Mouse (Mus musculus) cerebellum, adult 18-20 months (tissue): Measurements from ENCODE around the gene Tmem192.

Experiments used
- DNase-seq, 2 experiments: peaks; one replicate each; pipeline ENCODE4 v3.0.0; 2021

Tmem192 gene

DNA sequence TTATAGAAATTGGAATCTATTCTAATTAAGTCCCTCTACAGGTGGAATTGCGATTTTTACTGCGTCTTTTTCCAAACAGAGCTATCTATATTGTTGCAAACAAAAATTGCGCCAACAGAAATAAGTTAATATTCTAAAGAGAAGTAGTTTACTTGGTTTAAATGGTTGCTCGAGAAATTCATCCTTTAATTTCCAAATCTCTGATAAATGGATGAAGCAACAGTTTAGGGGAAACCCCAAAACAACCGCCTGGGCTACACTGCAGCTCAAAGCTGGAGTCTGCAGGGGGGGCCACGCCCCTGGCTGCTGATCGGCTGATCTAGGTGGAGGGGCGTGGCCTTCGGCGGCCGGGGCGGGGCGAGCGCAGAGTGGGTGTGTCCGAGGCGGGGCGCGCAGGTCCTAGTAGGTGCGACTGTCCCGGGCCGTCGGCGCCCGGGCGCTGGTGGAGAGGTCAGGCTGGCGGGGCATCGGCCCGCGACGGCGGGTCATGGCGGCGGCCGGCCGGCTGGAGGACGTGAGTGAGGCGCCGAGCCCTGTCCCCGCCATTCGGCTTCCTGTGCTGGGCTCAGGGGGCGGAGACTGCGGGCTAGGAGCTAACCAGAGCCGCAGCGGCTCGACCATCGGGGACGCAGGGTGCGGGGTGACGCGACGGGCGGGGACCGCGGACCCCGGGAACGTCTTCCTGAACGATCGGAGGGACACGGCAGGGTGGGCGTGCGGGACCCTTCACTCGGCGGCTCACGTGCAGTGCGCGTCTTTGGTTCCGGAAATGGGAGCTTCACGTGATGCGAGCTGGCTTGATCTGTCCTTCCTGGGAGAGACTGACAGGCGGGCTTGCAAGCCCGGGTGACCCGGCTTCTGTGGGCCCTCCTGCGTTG lies at the start of gene Tmem192:
Gene Tmem192 (plus strand): TSS at position 366 of the 878 bp plus-strand sequence.
- peak; percentile 97 to 98 for DNase-seq

DNA sequence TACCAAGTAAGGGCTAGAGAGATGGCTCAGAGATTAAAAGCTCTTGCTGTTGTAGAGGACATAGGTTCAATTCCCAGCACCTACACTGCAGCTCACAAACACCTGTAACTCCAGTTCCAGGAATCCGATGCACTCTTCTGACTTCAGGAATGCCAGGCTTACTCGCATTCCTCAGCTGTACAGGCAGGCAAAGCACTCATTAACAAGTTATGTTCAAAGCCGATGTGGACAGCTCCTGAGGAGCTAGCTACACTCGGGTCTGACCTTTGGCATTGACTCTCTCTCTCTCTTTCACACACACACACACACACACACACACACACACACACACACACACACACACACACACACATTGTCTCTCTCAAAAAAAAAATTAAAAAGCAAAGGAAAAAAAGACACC lies 48.3 kb upstream of the Tmem192 start:
- DNase-seq, result no peak

DNA sequence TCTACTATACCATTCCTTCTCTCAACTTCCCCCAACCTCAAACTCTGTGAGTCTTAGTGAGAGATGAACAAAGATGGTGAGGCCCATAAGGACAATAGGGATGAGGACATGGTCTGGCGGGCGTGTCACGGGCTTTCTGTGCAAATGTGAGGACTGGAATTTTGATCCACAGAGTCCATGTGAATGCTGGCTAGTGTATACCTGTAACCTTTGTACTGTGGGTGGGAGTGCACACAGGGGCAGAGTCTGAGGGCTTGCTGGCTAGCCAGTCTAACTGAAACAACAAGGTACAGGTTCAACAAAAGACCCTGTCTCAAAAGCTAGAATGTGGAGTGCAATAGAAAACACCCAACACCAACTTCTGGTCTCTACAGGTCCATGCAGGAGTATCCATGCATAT lies 46.3 kb upstream of the Tmem192 start:
- DNase-seq, result no peak

DNA sequence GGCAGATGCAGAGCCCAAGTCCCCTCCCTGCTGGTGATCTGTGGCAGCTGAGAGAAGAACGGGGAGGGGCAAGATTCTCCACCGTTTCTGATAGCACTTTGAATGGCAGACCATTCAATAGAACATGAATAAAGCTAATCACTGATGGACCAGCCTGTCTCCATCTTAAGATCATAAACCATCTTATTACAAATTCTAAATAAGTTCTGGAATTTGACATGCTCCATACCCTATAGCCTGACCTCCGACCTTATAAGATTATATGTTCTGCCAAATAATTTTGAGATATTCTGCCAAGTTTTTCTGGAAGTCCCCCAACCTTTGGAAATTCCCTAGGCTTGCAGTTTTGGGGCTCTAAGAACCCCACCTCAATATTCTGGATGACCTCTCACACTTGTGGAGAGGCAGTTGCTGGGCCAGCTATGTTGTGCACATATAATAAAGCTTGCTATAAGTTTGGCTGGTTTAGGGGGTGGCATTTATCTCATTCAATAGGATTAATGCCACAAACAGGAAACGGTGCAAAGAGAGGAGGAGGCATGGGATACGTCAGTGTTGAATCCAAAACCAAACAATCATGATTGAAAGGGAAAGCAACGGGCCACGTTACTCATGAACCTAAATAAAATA lies 45.3 kb upstream of the Tmem192 start:
- no peak for DNase-seq

DNA sequence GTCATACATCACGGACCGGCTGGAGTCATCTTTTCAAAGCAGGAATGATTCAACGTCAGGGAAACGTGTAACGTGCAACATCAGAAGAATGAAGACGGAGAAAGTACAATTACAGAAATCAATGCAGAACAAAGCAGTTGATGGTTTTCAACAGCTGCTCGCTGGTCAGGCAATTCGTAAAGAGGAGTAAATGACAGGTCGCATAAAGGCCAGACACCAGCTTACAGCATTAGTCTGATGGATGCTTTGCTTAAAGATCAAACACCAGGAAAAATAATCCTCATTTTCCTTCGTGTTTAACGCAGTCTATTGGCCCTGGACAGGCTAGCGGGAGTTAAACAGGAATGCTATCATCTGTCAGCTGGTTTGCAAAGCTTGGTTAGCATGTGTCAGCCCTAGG lies 44.8 kb upstream of the Tmem192 start:
- no peak for DNase-seq

DNA sequence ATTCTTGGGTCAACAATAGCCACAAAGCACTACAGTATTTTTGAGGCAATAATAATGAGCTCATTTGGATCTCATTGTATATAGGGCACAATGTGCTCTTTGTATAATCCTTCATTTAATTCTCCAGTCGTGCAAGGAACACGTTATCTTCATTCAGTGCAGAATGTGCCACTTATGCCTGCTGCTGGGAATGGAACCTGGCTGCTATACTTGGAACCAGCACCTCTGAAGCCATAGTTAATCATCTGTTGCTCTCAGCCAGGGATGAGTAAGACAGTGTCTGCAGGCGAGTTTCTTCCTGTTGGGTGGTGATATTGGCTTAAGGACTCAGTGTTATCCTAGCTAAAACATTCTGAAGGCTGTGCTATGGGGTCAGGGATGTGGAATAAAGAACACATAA lies 43.2 kb upstream of the Tmem192 start:
- DNase-seq, result no peak

DNA sequence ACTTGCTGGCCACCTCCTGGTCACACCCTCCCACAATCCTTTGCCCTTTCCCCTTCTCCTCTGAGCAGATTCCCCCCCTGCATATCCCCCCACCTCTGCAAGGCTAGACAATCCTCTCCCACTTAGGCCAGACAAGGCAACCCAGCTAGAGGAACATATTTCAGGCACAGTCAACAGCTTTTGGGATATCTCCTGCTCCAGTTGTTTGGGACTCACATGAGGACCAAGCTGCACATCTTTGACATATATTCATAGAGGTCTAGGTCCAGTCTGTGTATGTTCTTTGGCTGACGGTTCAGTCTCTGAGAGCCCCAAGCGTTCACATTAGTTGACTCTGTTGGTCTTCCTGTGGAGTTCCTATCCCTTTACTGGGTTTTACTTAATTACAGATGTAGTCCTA lies 37.0 kb upstream of the Tmem192 start:
- DNase-seq, result no peak

DNA sequence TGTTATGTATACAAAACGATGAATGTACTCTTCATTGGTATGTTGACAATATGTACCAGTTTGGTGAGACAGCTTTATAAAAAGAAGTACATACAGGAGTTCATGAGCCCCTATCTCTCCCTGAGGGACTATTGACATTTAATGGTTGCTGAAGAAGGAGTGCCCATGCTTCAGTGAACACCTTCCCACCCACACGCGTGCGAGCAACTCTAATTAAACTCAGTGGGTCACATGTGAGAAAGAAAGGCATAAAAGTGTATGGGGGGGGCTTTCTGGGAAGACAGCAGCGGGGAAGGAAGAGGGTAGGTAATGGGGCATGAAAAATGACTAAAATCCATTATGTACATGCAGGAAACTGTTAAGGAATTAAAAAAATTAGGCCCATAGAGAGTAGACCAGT lies 30.2 kb upstream of the Tmem192 start:
- DNase-seq, result no peak

DNA sequence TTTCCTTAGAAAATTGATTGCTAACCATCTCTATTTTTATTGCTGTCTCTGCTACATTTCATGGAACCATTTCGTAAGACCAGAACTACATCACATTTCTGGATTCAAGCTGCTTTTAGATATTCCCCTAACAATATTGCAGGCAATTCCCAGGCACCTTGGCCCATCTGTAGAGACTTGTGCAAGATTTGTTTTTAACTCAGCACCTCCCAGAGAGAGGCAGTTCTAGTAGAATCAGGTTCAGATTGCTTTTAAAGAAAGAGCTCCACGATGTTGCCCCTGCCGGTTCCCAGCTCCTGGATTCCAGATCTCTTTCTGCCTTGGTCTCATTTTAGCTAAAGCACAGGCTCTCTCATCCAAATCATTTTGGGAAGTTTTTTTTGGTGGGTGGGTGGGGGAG lies 23.7 kb upstream of the Tmem192 start:
- DNase-seq, result no peak

DNA sequence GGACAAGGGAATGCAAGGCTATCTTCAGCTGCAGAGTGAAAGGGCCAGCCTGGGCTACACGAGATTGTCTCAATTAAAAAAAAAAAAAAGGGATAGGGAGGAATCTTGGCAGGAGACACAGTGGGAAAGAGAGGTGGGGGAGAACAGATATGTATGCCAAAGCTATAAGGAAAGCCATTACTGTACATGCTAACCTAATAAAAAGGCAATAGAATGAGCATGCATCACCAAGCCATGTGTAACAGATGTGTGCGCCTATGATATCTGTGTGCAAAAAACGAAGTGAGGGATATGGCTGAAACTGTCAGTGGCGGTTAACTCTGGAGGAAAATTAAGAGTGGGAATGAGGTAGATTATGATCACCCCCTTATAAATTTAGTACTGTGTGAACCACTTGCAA lies 21.2 kb upstream of the Tmem192 start:
- DNase-seq, result no peak

DNA sequence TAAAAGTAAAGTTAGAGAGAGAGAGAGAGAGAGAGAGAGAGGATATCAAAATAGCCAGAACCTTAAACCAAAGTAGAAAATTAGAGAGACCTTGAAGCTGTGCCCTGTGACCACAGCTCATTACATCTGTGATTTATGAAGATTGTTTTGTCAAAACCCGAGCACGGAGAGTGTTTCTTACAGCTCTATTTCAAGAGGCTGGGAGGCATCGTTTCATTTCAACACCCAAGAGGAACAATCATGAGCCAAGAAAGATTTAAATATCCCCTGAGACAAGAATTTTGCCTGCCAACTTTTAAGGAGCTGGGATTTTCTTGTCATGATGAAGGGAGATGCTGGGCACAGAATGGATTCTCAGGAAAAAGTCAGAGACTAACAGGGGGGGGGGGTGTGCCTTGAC lies 20.6 kb upstream of the Tmem192 start:
- no peak for DNase-seq

DNA sequence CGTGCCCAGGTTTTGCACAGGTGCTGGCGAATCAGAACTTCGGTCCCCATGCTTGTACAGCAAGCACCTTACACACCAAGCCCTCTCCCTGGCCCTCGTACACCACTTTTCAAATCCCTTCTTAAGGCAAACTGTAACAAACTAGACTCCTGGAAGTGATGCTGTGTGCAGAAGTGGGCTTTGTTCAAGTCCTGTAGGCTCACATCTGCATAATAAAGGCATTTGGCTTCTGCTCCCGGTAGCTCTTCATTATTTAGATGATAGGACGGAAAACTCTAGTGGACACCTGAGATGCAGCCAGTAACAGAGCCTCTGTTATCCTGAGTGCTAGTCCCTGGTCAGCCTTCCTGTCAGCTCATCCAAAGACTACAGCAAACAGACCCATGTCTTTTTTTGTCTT lies 18.0 kb upstream of the Tmem192 start:
- DNase-seq, result no peak

DNA sequence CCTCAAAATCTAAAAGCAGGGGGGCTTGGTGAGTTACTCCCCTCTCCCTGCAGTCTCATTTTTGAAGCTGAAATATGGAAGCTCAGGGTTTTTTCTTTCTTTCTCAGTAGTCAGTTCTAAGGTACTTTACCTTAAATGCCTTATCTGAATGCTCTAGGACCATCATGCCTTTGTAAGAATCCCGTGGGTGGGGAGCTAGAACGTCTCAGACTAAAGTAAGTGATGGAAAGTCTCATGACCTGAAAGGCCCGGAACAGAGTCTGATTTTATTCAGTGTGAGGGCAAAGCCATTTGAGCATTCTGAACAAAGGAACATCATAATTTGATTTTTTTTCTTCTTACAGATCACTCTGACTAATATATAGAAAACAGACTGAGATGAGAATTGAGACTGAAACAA lies 12.0 kb upstream of the Tmem192 start:
- DNase-seq, result no peak

DNA sequence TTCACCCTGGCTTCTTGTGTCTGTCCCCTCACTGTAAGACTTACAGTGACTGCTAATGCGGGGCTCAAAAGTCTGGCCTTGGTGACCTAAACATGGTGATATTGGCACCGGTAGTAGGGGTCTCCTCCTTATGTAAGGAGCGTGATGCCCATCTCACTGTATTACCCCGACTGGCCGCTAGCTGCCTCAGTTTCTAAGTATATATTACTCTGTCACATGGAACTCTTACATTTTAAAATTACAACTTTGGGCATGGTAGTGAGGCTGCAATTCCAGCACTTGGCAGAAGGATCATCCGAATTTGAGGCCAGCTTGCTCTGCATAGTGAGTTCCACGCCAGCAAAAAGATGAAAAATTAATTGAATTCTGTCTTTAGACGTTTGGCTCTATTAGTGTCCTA lies 6.0 kb upstream of the Tmem192 start:
- peak in 1 of 2 experiments; percentile 12 for DNase-seq

DNA sequence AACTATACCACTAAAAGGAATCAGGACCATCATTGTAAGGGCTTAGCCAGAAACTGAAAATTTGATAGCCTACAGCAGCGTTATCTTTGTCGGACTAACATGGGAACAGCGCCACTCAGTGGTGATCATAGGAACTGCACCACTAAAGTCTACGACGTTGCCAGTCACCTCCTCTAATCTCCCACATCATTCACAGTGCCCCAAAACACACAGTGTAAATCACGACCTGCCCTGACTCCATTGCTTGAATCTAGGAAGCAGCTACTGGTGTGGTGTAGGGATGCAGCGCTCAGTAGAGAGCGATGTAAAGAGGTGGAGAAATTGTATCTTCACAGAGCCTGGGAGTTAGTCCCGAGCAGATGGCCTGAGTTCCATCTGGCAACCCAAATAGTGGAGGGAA lies 5.5 kb upstream of the Tmem192 start:
- peak; percentile 83 to 88 for DNase-seq

DNA sequence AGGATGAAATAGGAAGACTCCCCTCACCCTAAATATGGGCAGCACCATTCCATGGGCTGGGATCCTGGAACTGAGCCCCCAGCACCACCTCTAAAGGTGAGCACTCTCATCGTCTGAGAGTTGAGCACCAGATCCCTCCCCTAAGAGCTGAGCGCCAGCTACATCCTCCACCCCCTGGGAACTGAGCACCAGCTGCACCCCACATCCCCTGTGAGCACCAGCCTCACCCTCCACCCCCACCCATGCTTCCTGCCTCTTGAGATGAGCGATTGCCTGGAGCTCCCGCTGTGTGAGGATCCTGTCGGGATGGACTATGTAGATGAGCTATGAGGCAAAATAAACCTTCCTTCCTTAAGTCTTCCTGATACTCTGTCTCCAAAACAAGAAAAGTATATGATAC lies 4.0 kb upstream of the Tmem192 start:
- no peak for DNase-seq

DNA sequence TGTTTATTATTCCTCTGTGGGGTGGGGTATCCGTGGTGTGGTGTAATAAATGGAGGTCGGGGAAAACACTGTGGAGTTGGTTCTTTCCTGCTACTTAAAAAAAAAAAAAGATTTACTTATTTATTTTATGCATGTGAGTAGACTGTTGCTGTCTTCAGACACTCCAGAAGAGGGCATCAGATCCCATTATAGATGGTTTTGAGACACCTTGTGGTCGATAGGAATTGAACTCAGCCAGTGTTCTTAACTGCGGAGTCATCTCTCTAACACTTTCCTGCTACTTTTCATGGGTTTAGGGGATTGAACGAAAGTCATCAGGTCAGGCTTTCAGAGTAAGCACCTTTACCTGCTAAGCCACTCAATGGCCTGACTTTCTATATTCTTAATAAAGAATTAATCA lies 2.2 kb upstream of the Tmem192 start:
- DNase-seq, result no peak

DNA sequence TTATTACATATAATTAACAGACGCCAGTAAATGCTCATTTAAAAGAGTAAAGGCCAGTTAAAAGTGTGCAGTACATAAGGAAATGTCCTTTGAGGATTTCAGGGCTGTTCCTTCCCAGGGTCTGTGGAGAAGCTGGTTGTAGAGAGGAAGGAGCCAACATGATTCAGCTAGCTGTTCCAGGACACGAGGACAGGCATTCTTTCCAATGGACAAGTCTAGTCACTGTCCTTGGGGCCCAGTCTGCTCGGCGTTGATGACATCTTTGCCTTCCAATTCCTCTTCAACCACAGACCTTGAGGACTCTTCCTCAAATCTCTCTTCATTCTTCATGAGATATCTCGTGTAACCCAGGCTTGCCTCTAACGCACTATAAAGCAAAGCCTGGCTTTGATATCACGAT lies 1.4 kb upstream of the Tmem192 start:
- DNase-seq, result no peak

DNA sequence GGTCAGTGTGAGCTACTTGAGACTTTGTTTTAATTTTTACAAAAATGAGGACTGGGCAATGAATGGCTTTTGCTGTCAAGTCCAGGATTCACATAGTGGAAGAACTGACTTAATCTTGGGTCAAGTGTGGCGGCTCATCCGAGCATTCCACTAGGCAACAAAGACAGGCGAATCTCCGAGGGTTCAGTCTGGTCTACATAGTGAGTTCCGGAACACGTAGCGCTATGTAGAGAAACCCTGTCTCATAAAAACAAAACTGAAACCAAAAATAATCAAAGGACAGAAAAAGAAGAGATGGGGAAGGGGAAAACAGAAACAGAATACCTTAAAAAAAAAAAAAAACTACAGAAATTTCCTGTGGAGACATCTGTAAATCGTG lies 555 bp upstream of the Tmem192 start:
- DNase-seq, result no peak

DNA sequence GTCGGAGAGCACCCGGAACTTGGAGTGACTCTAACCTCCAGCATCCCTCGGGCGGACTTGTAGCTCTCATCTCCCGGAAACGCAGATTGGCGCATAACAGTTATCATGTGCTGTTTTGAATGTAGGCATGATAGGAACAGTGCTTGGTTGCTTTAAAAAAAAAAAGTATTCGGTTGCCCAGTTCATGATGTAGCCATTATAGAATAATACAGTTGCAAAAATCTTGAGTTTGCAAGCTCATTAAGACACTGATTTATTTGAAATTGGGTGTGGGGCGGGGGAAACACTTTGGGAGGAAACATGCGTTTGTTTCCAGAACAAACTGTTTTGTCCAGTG lies 681 bp downstream of the Tmem192 start:
- no peak for DNase-seq

DNA sequence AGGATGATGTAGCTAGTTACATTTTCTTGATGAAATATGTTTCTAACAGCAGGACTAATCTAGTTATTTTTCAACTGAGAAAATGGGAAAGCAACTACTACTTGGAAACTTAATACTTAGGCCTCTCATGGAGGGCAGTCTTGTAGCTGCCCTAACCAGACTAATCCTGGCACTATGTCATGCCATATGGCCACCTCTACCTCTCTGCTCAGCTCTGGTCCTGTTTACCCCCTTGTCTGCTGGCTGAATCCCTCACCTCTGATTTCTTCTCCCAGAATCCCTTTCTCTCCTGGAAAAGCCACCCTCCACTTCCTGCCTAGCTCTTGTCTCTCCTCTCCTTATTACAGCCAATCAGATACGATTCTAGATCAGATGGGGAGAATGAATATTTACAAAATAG lies 1.4 kb downstream of the Tmem192 start:
- peak; percentile 42 to 64 for DNase-seq

DNA sequence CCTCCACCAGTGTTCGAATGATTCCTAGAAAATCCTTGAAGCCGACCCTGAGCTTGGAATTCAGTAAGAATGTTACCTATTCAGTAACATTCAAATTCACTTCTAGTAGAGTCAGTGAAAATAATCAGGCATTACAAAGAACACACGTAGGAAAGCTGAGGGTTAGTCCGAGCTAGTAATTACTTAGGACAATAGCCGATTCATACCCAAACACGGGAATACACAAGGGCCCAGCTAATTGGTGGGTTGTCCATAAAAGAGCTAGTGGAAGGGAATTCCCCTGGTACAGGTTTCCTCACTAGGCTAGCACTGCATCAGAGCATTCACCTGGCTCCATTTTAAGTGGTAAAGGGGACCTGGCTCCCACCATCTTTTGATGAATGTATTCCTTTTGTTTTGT lies 5.1 kb downstream of the Tmem192 start:
- no peak for DNase-seq

DNA sequence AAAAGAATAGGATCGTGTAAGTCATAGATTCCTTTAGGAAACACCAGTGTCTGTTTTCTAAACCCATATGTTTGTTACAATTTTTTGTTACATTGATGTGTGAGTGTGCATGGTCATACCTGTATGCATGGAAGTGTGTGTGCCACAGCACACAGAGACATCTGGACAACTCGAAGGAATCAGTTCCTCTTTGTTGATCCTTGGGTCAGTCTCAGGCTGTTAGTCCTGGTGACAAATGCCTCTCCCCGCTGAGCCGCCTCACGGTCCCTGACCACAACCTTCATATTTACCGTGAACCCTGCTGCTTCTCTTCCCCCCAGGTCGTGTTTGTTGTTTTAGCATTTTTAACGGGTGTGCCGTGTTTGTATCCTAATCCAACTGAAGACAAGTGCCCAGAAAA lies 12.0 kb downstream of the Tmem192 start:
- no peak for DNase-seq

DNA sequence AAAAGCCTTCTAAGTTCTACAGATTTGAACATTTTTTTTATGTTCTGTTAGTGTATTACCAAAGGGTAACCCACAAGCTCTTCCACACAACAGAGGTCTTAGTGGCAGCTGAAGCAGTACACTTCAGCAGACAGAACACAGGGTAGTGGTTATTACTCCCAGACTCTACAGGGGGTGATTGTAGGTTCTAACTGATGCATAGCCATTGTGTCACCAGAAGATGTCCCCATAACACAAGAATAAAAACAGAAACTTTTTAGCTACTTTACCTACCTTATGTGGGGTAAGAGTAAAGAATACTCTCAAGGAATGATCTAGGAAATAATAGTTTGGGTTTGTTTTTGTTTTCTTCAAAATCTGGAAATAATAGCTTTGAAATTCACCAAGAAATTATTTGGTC lies 15.9 kb downstream of the Tmem192 start:
- no peak for DNase-seq
